Mouse (Mus musculus): ENCODE measurements around the gene Fbxo34. TPM values are rescaled to one million over a fixed set of nuclear protein-coding genes. Genes with fewer than 3 reads are reported as not detected.

The Fbxo34 gene
- polyA plus RNA-seq, 1 experiment from 2014 or later, result 23.1 TPM

GRCm38 (mm10) chr14:47534176-47534525, 83.9 kb downstream of the Fbxo34 start:
- H3K4me1 ChIP-seq (replicated peaks; ENCODE audit: control insufficient read depth, insufficient read depth, low read length), result no peaks in the 10 kb centered on the region
- H3K9me3 ChIP-seq (ENCODE audit: control insufficient read depth, low read length), result no peaks in the 10 kb centered on the region
- H3K4me3 ChIP-seq (replicated peaks; ENCODE audit: low read length), result no peak overlapping the region
- no peaks in the 10 kb centered on the region for H3K27me3 ChIP-seq (replicated peaks; ENCODE audit: control insufficient read depth, insufficient read depth, low read length)
- H3K36me3 ChIP-seq (ENCODE audit: control insufficient read depth, insufficient read depth), result peaks cover 4% of the 10 kb centered on the region
- H3K4me2 ChIP-seq (ENCODE audit: low read length), result no peak overlapping the region
- ATAC-seq, result no peak
- no peak overlapping the region for H3K27ac ChIP-seq (ENCODE audit: low read length)
- 90% methylated on average over 5 of the region's 5 CpGs for WGBS
- H3K9ac ChIP-seq (replicated peaks; ENCODE audit: low read depth, low read length), result no peak overlapping the region

DNA sequence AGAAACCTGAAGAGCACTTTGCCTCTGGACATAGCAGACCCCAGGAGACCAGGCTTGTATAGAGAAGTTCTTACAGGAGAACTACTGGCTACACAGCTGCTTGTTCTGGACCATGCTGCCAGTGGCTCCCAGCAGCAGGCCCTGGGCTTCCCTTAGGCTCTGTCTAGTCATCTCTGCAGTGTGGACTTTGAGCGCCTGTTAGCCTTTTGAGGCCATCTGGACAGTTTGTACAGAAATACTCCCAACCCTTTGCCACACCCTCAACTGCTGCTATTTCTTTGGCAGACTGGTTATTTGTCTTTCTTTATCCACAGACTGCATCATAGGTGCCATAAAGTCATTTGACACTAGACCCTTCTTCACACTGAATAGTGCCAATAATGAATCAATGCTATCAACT, 84.9 kb downstream of the Fbxo34 start:
- 92% methylated on average over 1 of the region's 1 CpGs for WGBS
- H3K27me3 ChIP-seq (replicated peaks; ENCODE audit: control insufficient read depth, insufficient read depth, low read length), result no peaks in the 10 kb centered on the region
- no peaks in the 10 kb centered on the region for H3K4me1 ChIP-seq (replicated peaks; ENCODE audit: control insufficient read depth, insufficient read depth, low read length)
- no peak overlapping the region for H3K4me3 ChIP-seq (replicated peaks; ENCODE audit: low read length)
- H3K27ac ChIP-seq (ENCODE audit: low read length), result no peak overlapping the region
- no peak overlapping the region for H3K4me2 ChIP-seq (ENCODE audit: low read length)
- H3K36me3 ChIP-seq (ENCODE audit: control insufficient read depth, insufficient read depth), result peaks cover 10% of the 10 kb centered on the region
- H3K9me3 ChIP-seq (ENCODE audit: control insufficient read depth, low read length), result no peaks in the 10 kb centered on the region
- H3K9ac ChIP-seq (replicated peaks; ENCODE audit: low read depth, low read length), result no peak overlapping the region
- ATAC-seq, result no peak

DNA sequence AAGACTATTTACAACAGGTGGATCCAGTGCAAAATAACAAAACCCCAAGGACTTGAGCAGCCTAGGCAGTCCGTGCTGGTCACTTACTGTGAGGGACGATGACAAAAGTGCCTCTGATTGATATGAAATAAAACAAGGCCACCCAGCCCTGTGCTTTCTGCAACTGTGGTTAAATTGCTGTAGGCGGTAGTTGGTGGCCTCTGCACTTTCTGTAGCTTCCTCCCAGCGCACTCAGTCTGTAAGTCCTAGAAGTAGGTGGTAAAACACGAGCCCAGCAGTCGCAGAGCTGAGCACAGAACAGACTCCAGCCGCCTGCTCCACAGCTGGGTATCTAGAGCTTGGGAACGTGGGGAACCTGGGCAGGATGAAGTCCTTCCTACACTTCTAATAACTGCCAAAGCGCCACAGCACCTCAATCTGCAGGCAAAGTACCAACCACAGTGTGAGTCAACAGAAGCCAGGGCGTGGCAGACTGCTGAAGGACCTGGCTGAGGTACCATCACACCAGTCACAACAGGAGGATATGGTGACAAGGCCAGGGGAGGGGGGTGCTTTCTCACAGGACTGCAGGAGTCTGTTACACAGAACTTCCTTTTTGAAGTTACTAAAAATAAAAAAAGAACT, 91.2 kb downstream of the Fbxo34 start:
- no peak overlapping the region for H3K27ac ChIP-seq (ENCODE audit: low read length)
- no peak overlapping the region for H3K4me3 ChIP-seq (replicated peaks; ENCODE audit: low read length)
- no peaks in the 10 kb centered on the region for H3K9me3 ChIP-seq (ENCODE audit: control insufficient read depth, low read length)
- H3K27me3 ChIP-seq (replicated peaks; ENCODE audit: control insufficient read depth, insufficient read depth, low read length), result no peaks in the 10 kb centered on the region
- H3K4me1 ChIP-seq (replicated peaks; ENCODE audit: control insufficient read depth, insufficient read depth, low read length), result no peaks in the 10 kb centered on the region
- no peak overlapping the region for H3K9ac ChIP-seq (replicated peaks; ENCODE audit: low read depth, low read length)
- H3K36me3 ChIP-seq (ENCODE audit: control insufficient read depth, insufficient read depth), result peaks cover 39% of the 10 kb centered on the region
- no peak for ATAC-seq
- H3K4me2 ChIP-seq (ENCODE audit: low read length), result no peak overlapping the region
- 94% methylated on average over 10 of the region's 10 CpGs for WGBS

GRCm38 (mm10) chr14:47542283-47542682, 92.1 kb downstream of the Fbxo34 start:
- Histone ChIP-seq H3K9ac (replicated peaks; ENCODE audit: low read depth, low read length) (no peak overlapping the region), H3K27ac (ENCODE audit: low read length) (no peak overlapping the region), H3K9me3 (ENCODE audit: control insufficient read depth, low read length) (no peaks in the 10 kb centered on the region), H3K4me2 (ENCODE audit: low read length) (no peak overlapping the region), H3K36me3 (ENCODE audit: control insufficient read depth, insufficient read depth) (peaks cover 45% of the 10 kb centered on the region), H3K4me1 (replicated peaks; ENCODE audit: control insufficient read depth, insufficient read depth, low read length) (no peaks in the 10 kb centered on the region), H3K27me3 (replicated peaks; ENCODE audit: control insufficient read depth, insufficient read depth, low read length) (no peaks in the 10 kb centered on the region), H3K4me3 (replicated peaks; ENCODE audit: low read length) (no peak overlapping the region)
- WGBS, result 86% methylated on average over 3 of the region's 3 CpGs
- ATAC-seq, result no peak

DNA sequence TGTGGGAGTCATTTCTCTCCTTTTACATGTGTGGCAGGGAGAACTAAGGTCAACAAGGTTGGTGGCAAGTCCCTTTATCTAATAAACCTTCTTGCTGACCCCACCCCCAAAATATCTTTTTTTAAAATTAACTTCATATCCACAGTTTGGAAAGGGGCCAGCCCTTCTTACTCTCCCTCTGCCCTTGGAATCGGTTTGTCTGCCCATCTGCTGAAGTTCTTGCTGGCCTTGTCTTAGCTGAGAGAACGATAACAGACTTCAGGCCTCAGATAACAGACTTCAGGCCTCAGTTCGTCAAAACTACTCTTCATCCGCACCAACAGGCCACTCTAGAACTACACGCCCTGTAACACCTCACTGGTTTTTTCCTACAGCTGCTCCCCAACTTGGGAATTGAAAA, 94.1 kb downstream of the Fbxo34 start:
- Histone ChIP-seq H3K4me2 (ENCODE audit: low read length) (no peak overlapping the region), H3K4me1 (replicated peaks; ENCODE audit: control insufficient read depth, insufficient read depth, low read length) (no peaks in the 10 kb centered on the region), H3K27me3 (replicated peaks; ENCODE audit: control insufficient read depth, insufficient read depth, low read length) (no peaks in the 10 kb centered on the region), H3K4me3 (replicated peaks; ENCODE audit: low read length) (no peak overlapping the region), H3K36me3 (ENCODE audit: control insufficient read depth, insufficient read depth) (peaks cover 52% of the 10 kb centered on the region), H3K27ac (ENCODE audit: low read length) (no peak overlapping the region), H3K9me3 (ENCODE audit: control insufficient read depth, low read length) (no peaks in the 10 kb centered on the region), H3K9ac (replicated peaks; ENCODE audit: low read depth, low read length) (no peak overlapping the region)
- WGBS, result 91% methylated on average over 5 of the region's 5 CpGs
- no peak for ATAC-seq

GRCm38 (mm10) chr14:47544877-47545276, 94.7 kb downstream of the Fbxo34 start:
- no peak overlapping the region for H3K27ac ChIP-seq (ENCODE audit: low read length)
- H3K27me3 ChIP-seq (replicated peaks; ENCODE audit: control insufficient read depth, insufficient read depth, low read length), result no peaks in the 10 kb centered on the region
- H3K9me3 ChIP-seq (ENCODE audit: control insufficient read depth, low read length), result no peaks in the 10 kb centered on the region
- 87% methylated on average over 4 of the region's 4 CpGs for WGBS
- H3K36me3 ChIP-seq (ENCODE audit: control insufficient read depth, insufficient read depth), result peaks cover 53% of the 10 kb centered on the region
- ATAC-seq, result no peak
- no peak overlapping the region for H3K9ac ChIP-seq (replicated peaks; ENCODE audit: low read depth, low read length)
- H3K4me1 ChIP-seq (replicated peaks; ENCODE audit: control insufficient read depth, insufficient read depth, low read length), result no peaks in the 10 kb centered on the region
- no peak overlapping the region for H3K4me2 ChIP-seq (ENCODE audit: low read length)
- H3K4me3 ChIP-seq (replicated peaks; ENCODE audit: low read length), result no peak overlapping the region

GRCm38 (mm10) chr14:47551668-47552067, 101.4 kb downstream of the Fbxo34 start:
- Histone ChIP-seq H3K4me2 (ENCODE audit: low read length) (no peak overlapping the region), H3K27me3 (replicated peaks; ENCODE audit: control insufficient read depth, insufficient read depth, low read length) (no peaks in the 10 kb centered on the region), H3K4me3 (replicated peaks; ENCODE audit: low read length) (no peak overlapping the region), H3K4me1 (replicated peaks; ENCODE audit: control insufficient read depth, insufficient read depth, low read length) (no peaks in the 10 kb centered on the region), H3K9ac (replicated peaks; ENCODE audit: low read depth, low read length) (no peak overlapping the region), H3K36me3 (ENCODE audit: control insufficient read depth, insufficient read depth) (peaks cover 35% of the 10 kb centered on the region), H3K9me3 (ENCODE audit: control insufficient read depth, low read length) (no peaks in the 10 kb centered on the region), H3K27ac (ENCODE audit: low read length) (no peak overlapping the region)
- ATAC-seq, result no peak
- WGBS, result 97% methylated on average over 6 of the region's 6 CpGs

DNA sequence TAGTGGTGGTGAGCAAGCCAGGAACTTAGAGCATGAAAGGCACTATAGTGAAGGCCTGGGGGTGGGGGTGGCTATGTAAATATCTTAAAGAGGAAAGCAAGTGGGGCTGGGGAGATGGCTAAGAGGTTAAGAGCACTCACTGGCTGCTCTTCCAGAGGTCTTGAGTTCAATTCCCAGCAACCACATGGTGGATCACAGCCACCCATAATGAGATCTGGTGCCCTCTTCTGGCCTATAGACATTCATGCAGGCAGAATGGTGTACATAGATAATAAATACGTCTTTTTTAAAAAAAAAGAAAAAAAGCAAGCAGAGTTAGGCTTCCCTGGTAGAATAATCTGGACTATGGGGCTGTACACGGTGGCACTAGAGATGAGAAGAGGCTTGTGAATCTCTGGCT, 103.2 kb downstream of the Fbxo34 start:
- H3K4me1 ChIP-seq (replicated peaks; ENCODE audit: control insufficient read depth, insufficient read depth, low read length), result no peaks in the 10 kb centered on the region
- H3K9me3 ChIP-seq (ENCODE audit: control insufficient read depth, low read length), result no peaks in the 10 kb centered on the region
- H3K36me3 ChIP-seq (ENCODE audit: control insufficient read depth, insufficient read depth), result peaks cover 25% of the 10 kb centered on the region
- H3K4me3 ChIP-seq (replicated peaks; ENCODE audit: low read length), result no peak overlapping the region
- no peak overlapping the region for H3K4me2 ChIP-seq (ENCODE audit: low read length)
- H3K9ac ChIP-seq (replicated peaks; ENCODE audit: low read depth, low read length), result no peak overlapping the region
- ATAC-seq, result no peak
- no peak overlapping the region for H3K27ac ChIP-seq (ENCODE audit: low read length)
- WGBS, result 81% methylated on average over 2 of the region's 2 CpGs
- H3K27me3 ChIP-seq (replicated peaks; ENCODE audit: control insufficient read depth, insufficient read depth, low read length), result no peaks in the 10 kb centered on the region

GRCm38 (mm10) chr14:47554236-47554635, 104.0 kb downstream of the Fbxo34 start:
- over 99% methylated on average over 4 of the region's 4 CpGs for WGBS
- H3K27me3 ChIP-seq (replicated peaks; ENCODE audit: control insufficient read depth, insufficient read depth, low read length), result no peaks in the 10 kb centered on the region
- no peaks in the 10 kb centered on the region for H3K9me3 ChIP-seq (ENCODE audit: control insufficient read depth, low read length)
- H3K36me3 ChIP-seq (ENCODE audit: control insufficient read depth, insufficient read depth), result peaks cover 22% of the 10 kb centered on the region
- H3K4me1 ChIP-seq (replicated peaks; ENCODE audit: control insufficient read depth, insufficient read depth, low read length), result no peaks in the 10 kb centered on the region
- no peak overlapping the region for H3K4me2 ChIP-seq (ENCODE audit: low read length)
- ATAC-seq, result no peak
- no peak overlapping the region for H3K27ac ChIP-seq (ENCODE audit: low read length)
- H3K4me3 ChIP-seq (replicated peaks; ENCODE audit: low read length), result no peak overlapping the region
- no peak overlapping the region for H3K9ac ChIP-seq (replicated peaks; ENCODE audit: low read depth, low read length)

DNA sequence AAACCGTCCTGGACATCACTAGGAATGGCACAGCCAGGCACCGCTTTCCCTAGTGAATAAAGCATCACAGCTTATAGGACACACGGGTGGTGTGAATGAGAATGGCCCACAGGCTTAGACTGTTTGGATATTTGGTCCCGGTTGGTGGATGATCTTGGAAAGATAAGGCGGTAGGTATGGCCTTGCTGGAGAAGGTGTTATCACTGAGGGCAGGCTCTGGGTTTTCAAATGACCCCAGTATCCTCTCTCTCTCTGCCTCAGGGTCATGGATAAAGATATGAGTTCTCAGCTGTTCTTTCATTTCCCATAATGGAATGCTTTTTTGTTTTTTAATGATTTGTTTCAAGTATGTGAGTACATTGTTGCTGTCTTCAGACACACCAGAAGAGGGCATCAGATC, 105.0 kb downstream of the Fbxo34 start:
- Histone ChIP-seq H3K9me3 (ENCODE audit: control insufficient read depth, low read length) (no peaks in the 10 kb centered on the region), H3K27me3 (replicated peaks; ENCODE audit: control insufficient read depth, insufficient read depth, low read length) (no peaks in the 10 kb centered on the region), H3K9ac (replicated peaks; ENCODE audit: low read depth, low read length) (no peak overlapping the region), H3K36me3 (ENCODE audit: control insufficient read depth, insufficient read depth) (peaks cover 18% of the 10 kb centered on the region), H3K4me3 (replicated peaks; ENCODE audit: low read length) (no peak overlapping the region), H3K4me1 (replicated peaks; ENCODE audit: control insufficient read depth, insufficient read depth, low read length) (no peaks in the 10 kb centered on the region), H3K4me2 (ENCODE audit: low read length) (no peak overlapping the region), H3K27ac (ENCODE audit: low read length) (no peak overlapping the region)
- no peak for ATAC-seq
- WGBS, result 96% methylated on average over 5 of the region's 5 CpGs

Data from forebrain, embryonic 16.5 days (tissue).